ENCODE assay signal across 8 mouse cellular contexts in genomic region chr11:97127470-97128223, GRCm38 (mm10). TPM values are rescaled to one million over a fixed set of nuclear protein-coding genes. Genes with fewer than 3 reads are reported as not detected.
DNase-seq lines count a peak whose midpoint lies in the region; ATAC-seq and TF ChIP-seq lines count a peak whose summit lies in the region.

No protein-coding gene starts in this region.

- peak overlapping the region; percentile 46; the same call in 1 of the 2 replicates for H3K9ac ChIP-seq in lung, embryonic 14.5 days
- peak overlapping the region; percentile 51; the same call in 1 of the 2 replicates for H3K9ac ChIP-seq in embryonic facial prominence, embryonic 14.5 days (ENCODE audit: low read depth, low read length)
- H3K9ac ChIP-seq in intestine, embryonic 15.5 days = peak overlapping the region; percentile 58; the same call in 1 of the 2 replicates
- H3K9ac ChIP-seq in neural tube, embryonic 12.5 days = peak overlapping the region; percentile 42; the same call in 1 of the 2 replicates

- H3K27ac ChIP-seq in lung, embryonic 14.5 days (ENCODE audit: low read depth) = no peak overlapping the region
- H3K27ac ChIP-seq in embryonic facial prominence, embryonic 14.5 days (replicated peaks; ENCODE audit: low read depth, low read length) = no peak overlapping the region
- no peak overlapping the region for H3K27ac ChIP-seq in intestine, embryonic 15.5 days
- H3K27ac ChIP-seq in neural tube, embryonic 12.5 days = no peak overlapping the region

- peak; percentile 8; the same call in 1 of the 2 replicates for ATAC-seq in lung, embryonic 14.5 days (ENCODE audit: insufficient read depth)
- no peak for ATAC-seq in embryonic facial prominence, embryonic 14.5 days (ENCODE audit: low read depth)
- ATAC-seq in intestine, embryonic 15.5 days = peak; percentile 29
- ATAC-seq in neural tube, embryonic 12.5 days (ENCODE audit: low FRiP score, low read depth) = no peak

- H3K4me3 ChIP-seq in lung, embryonic 14.5 days (ENCODE audit: low read depth, low read length) = peak overlapping the region; percentile 46
- peak overlapping the region; percentile 41 for H3K4me3 ChIP-seq in embryonic facial prominence, embryonic 14.5 days (ENCODE audit: low read depth, low read length)
- H3K4me3 ChIP-seq in intestine, embryonic 15.5 days (replicated peaks) = peak overlapping the region; percentile 52
- peak overlapping the region; percentile 34 for H3K4me3 ChIP-seq in neural tube, embryonic 12.5 days

- no peaks in the 10 kb centered on the region for H3K36me3 ChIP-seq in lung, embryonic 14.5 days (ENCODE audit: insufficient read depth)
- no peaks in the 10 kb centered on the region for H3K36me3 ChIP-seq in embryonic facial prominence, embryonic 14.5 days (ENCODE audit: control insufficient read depth, insufficient read depth, low read length)
- no peaks in the 10 kb centered on the region for H3K36me3 ChIP-seq in intestine, embryonic 15.5 days
- H3K36me3 ChIP-seq in neural tube, embryonic 12.5 days = no peaks in the 10 kb centered on the region

- H3K9me3 ChIP-seq in lung, embryonic 14.5 days (ENCODE audit: low read depth, low read length) = no peaks in the 10 kb centered on the region
- no peaks in the 10 kb centered on the region for H3K9me3 ChIP-seq in embryonic facial prominence, embryonic 14.5 days (ENCODE audit: control insufficient read depth, low read length)
- H3K9me3 ChIP-seq in intestine, embryonic 15.5 days = no peaks in the 10 kb centered on the region
- no peaks in the 10 kb centered on the region for H3K9me3 ChIP-seq in neural tube, embryonic 12.5 days

- WGBS in lung, embryonic 14.5 days = 19% methylated on average over 19 of the region's 19 CpGs
- 16% methylated on average over 19 of the region's 19 CpGs for WGBS in embryonic facial prominence, embryonic 14.5 days
- WGBS in intestine, embryonic 15.5 days = 21% methylated on average over 19 of the region's 19 CpGs
- 17% methylated on average over 19 of the region's 19 CpGs for WGBS in neural tube, embryonic 12.5 days

- TF ChIP-seq CTCF in lung, embryonic 14.5 days (IDR thresholded peaks at IDR 0.05; ENCODE audit: low read depth) = no peak

- 0 out of 2 replicates have a peak, but pooled peaks cover 3% of the 10 kb centered on the region for H3K4me1 ChIP-seq in lung, embryonic 14.5 days (ENCODE audit: insufficient read depth)
- 0 out of 2 replicates have a peak, but pooled peaks cover 4% of the 10 kb centered on the region for H3K4me1 ChIP-seq in embryonic facial prominence, embryonic 14.5 days (ENCODE audit: control insufficient read depth, insufficient read depth, low read length)
- H3K4me1 ChIP-seq in intestine, embryonic 15.5 days (replicated peaks) = peaks cover 4% of the 10 kb centered on the region; the same call in 1 of the 2 replicates
- peaks cover 19% of the 10 kb centered on the region for H3K4me1 ChIP-seq in neural tube, embryonic 12.5 days

- H3K4me2 ChIP-seq in lung, embryonic 14.5 days = peak overlapping the region; percentile 94
- peak overlapping the region; percentile 67 for H3K4me2 ChIP-seq in embryonic facial prominence, embryonic 14.5 days (ENCODE audit: low read depth, low read length)
- H3K4me2 ChIP-seq in intestine, embryonic 15.5 days (replicated peaks) = peak overlapping the region; percentile 95
- peak overlapping the region; percentile 75 for H3K4me2 ChIP-seq in neural tube, embryonic 12.5 days (replicated peaks)

- H3K27me3 ChIP-seq in lung, embryonic 14.5 days (ENCODE audit: insufficient read depth, low read length) = no peaks in the 10 kb centered on the region
- H3K27me3 ChIP-seq in embryonic facial prominence, embryonic 14.5 days (replicated peaks; ENCODE audit: control insufficient read depth, insufficient read depth, low read length) = no peaks in the 10 kb centered on the region; the same call in none of the 2 replicates
- H3K27me3 ChIP-seq in intestine, embryonic 15.5 days (replicated peaks) = peaks cover 16% of the 10 kb centered on the region
- H3K27me3 ChIP-seq in neural tube, embryonic 12.5 days (replicated peaks) = peaks cover 13% of the 10 kb centered on the region

- DNase-seq in lung, embryonic 14.5 days = no peak
- no peak for DNase-seq in lung, postnatal 25 days (ENCODE audit: low spot score)
- DNase-seq in embryonic facial prominence, embryonic 14.5 days (ENCODE audit: low spot score) = no peak
- no peak for DNase-seq in right cerebral cortex, postnatal 14 days
- DNase-seq in adrenal gland, postnatal 25 days = no peak
- DNase-seq in adipocyte (ENCODE audit: low spot score) = no peak

RNA-seq across cellular contexts. Expression of gene Tbx21, which starts 12.5 kb away (rescaled TPM):
- polyA plus RNA-seq in lung, embryonic 14.5 days (2014; fragmentation: Nextera tagmentation; extraction: Ambion mirVana) = not detected in 2 replicates
- 0.13 and 0.26 TPM in 2 replicates for polyA plus RNA-seq in embryonic facial prominence, embryonic 14.5 days (2014; fragmentation: Nextera tagmentation; extraction: Ambion mirVana)
- polyA plus RNA-seq in intestine, embryonic 15.5 days (2015; fragmentation: Nextera tagmentation; extraction: Ambion mirVana) = 0.24 and 0.25 TPM in 2 replicates
- polyA plus RNA-seq in neural tube, embryonic 12.5 days (2016; fragmentation: Nextera tagmentation; extraction: Ambion mirVana) = 0.13 TPM in 1 of 2 replicates, not detected in the other
- total RNA-seq in adrenal gland, postnatal 25 days (2021) = 0.39 TPM in 1 of 2 replicates, not detected in the other

RNA-seq across cellular contexts. Expression of gene Tbkbp1, which starts 23.6 kb away (rescaled TPM):
- 9.4 and 10.8 TPM in 2 replicates for polyA plus RNA-seq in lung, embryonic 14.5 days (2014; fragmentation: Nextera tagmentation; extraction: Ambion mirVana)
- polyA plus RNA-seq in embryonic facial prominence, embryonic 14.5 days (2014; fragmentation: Nextera tagmentation; extraction: Ambion mirVana) = 7.6 TPM in 2 replicates
- 3.8 and 4.2 TPM in 2 replicates for polyA plus RNA-seq in intestine, embryonic 15.5 days (2015; fragmentation: Nextera tagmentation; extraction: Ambion mirVana)
- 9.5 and 10.5 TPM in 2 replicates for polyA plus RNA-seq in neural tube, embryonic 12.5 days (2016; fragmentation: Nextera tagmentation; extraction: Ambion mirVana)
- 11.1 and 12.7 TPM in 2 replicates for total RNA-seq in adrenal gland, postnatal 25 days (2021)

Comparison
In these comparisons a context has a peak if more than half of its experiments do, and no peak if none do; other contexts are left out.
1. ATAC-seq: peak in lung, embryonic 14.5 days (single experiment) and intestine, embryonic 15.5 days (single experiment); none in embryonic facial prominence, embryonic 14.5 days (single experiment) and neural tube, embryonic 12.5 days (single experiment).
2. Peak in every context shown above with its lines, with median percentiles within 50 percentile points of each other: H3K4me2 ChIP-seq, H3K4me3 ChIP-seq and H3K9ac ChIP-seq.